8 mouse cellular contexts compared by ENCODE assay signal in genomic region chr19:33391651-33392382, GRCm38 (mm10). TPM values are rescaled to one million over a fixed set of nuclear protein-coding genes. Genes with fewer than 3 reads are reported as not detected.
DNase-seq lines count a peak whose midpoint lies in the region; ATAC-seq lines count a peak whose summit lies in the region.

Rnls (minus strand) TSS chr19:33392295.

- peak within 1 kb of the TSS; percentile 84 for H3K9ac ChIP-seq in intestine, embryonic 14.5 days (ENCODE audit: low read length)

- intact Hi-C loops in gastrocnemius, postnatal 36 days (cut with DNase I) = no loop called here
- intact Hi-C loops in left cerebral cortex, postnatal 10 days (cut with DNase I) = no loop called here

- no peaks in the 10 kb centered on the region for H3K27me3 ChIP-seq in intestine, embryonic 14.5 days (replicated peaks; ENCODE audit: control insufficient read depth, insufficient read depth, low read length)

- peak within 1 kb of the TSS; percentile 88 for H3K27ac ChIP-seq in intestine, embryonic 14.5 days (ENCODE audit: low read depth)

- H3K4me1 ChIP-seq in intestine, embryonic 14.5 days (replicated peaks; ENCODE audit: control insufficient read depth, insufficient read depth, low read length) = no peaks in the 10 kb centered on the region

- peak within 1 kb of the TSS; percentile 70 for H3K4me2 ChIP-seq in intestine, embryonic 14.5 days (ENCODE audit: low read length)

- peaks cover 4% of the 10 kb centered on the region; the same call in 1 of the 2 replicates for H3K9me3 ChIP-seq in intestine, embryonic 14.5 days (ENCODE audit: control insufficient read depth, low read length)

- peak; percentile 99 for ATAC-seq in intestine, embryonic 14.5 days (replicated peaks; ENCODE audit: low FRiP score, low TSS enrichment, low read depth)
- ATAC-seq in megakaryocyte progenitor cell, adult 5-6 weeks (replicated peaks; ENCODE audit: poor library complexity) = peak; percentile 95

- DNase-seq in adrenal gland, postnatal 10 days = peak; percentile 89
- peak; percentile 88 for DNase-seq in embryo, embryonic 9.5 days (ENCODE audit: extremely low spot score)
- peak; percentile 76 to 82 for DNase-seq in gastrocnemius, postnatal 36 days
- peak; percentile 92 for DNase-seq in intestine, embryonic 14.5 days (ENCODE audit: low spot score)
- peak; percentile 74 to 93 for DNase-seq in left cerebral cortex, postnatal 10 days (ENCODE audit: extremely low spot score in 1 of 2, low spot score in 2 of 2)
- peak; percentile 89 to 92 for DNase-seq in right cerebral cortex, postnatal 10 days (ENCODE audit: low spot score in 2 of 2)
- peak; percentile 89 for DNase-seq in urinary bladder, postnatal 14 days (ENCODE audit: low spot score)

- peak within 1 kb of the TSS; percentile 63 for H3K4me3 ChIP-seq in intestine, embryonic 14.5 days (ENCODE audit: low read depth, low read length)

- no peaks in the 10 kb centered on the region for H3K36me3 ChIP-seq in intestine, embryonic 14.5 days (ENCODE audit: control insufficient read depth, insufficient read depth, low read length)

- 2% methylated on average over 48 of the region's 48 CpGs for WGBS in intestine, embryonic 14.5 days

RNA-seq across cellular contexts. Expression of gene Rnls, which starts in this region (rescaled TPM):
- total RNA-seq in adrenal gland, postnatal 10 days (2021) = 1 to 10 TPM; 5.7 to 6.4 TPM
- total RNA-seq in gastrocnemius, postnatal 36 days (2021) = 10 to 100 TPM in 1 of 2 experiments, 1 to 10 TPM in 1; 9.3 to 10.2 TPM
- polyA plus RNA-seq in intestine, embryonic 14.5 days (2014; fragmentation: Nextera tagmentation; extraction: Ambion mirVana) = 6.4 and 7.0 TPM in 2 replicates
- total RNA-seq in left cerebral cortex, postnatal 10 days (2021) = 1 to 10 TPM; 1.8 to 2.5 TPM
- 2.1 and 4.1 TPM in 2 replicates for total RNA-seq in megakaryocyte progenitor cell, adult 5-6 weeks (2015)
- 0.47 and 1.7 TPM in 2 replicates for total RNA-seq in megakaryocyte progenitor cell, adult 5-6 weeks (2017)

Comparison
In these comparisons a context has a peak if more than half of its experiments do, and no peak if none do; other contexts are left out.
1. Peak in every context shown above with its lines: DNase-seq, ATAC-seq, H3K4me3 ChIP-seq and H3K27ac ChIP-seq.